Comparison of ENCODE assay signal across 8 mouse cellular contexts in the genomic region with DNA sequence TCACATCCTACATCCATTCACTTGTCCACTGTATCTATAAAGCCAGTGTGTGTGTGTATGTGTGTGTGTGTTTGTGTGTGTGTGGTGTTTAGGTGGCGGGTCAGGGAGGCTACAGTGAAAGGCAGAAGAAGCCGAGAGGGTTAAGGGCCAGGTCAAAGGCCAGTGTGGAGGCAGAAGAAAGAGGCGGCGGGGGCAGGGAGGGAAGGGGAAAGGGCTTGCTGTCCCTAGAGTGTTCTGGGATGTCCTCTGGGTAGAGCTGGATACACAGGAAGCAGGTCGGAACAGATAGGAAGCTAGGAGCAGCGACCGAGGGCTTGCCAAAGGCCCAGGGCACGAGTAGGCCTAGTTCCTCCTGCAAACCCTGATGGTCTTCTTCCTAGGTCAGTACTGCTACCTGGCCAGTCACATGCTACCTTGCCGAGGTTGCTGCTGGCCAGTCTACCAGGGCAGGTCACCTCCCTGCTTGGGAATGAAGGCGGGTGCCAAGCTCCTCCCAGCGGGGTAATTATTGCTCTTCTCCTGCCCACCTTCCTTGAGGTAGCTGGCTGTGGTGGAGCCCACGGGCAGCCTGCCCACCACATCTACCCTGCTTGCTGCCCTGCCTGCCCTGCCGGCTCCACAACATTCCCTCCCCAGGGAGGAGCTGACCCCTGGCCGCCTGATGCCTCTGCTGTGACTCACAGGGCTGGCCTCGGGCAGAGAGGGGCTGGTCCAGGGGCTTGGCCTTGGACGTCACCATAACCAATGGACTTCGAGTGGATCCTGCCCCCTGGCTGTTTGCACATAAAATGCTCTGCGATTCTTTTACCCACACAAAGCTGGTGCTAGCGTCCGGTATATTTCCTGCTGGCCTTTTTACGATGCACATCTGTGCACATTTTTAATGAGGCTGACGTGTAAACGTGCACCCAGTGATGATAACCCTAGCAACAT. TPM values are rescaled to one million over a fixed set of nuclear protein-coding genes. Genes with fewer than 3 reads are reported as not detected.
DNase-seq lines count a peak whose midpoint lies in the region; ATAC-seq and TF ChIP-seq lines count a peak whose summit lies in the region.

No protein-coding gene starts in this region.

- H3K9ac ChIP-seq in intestine, postnatal 0 days (ENCODE audit: low read depth, low read length) = no peak overlapping the region
- H3K9ac ChIP-seq in limb, embryonic 12.5 days (replicated peaks) = 0 out of 2 replicates have a peak overlapping the region, but pooled peaks have one; percentile 19
- H3K9ac ChIP-seq in midbrain, embryonic 12.5 days (replicated peaks) = 0 out of 2 replicates have a peak overlapping the region, but pooled peaks have one; percentile 11

- no peaks in the 10 kb centered on the region for H3K27me3 ChIP-seq in intestine, postnatal 0 days (replicated peaks; ENCODE audit: control insufficient read depth, insufficient read depth, low read length)
- H3K27me3 ChIP-seq in limb, embryonic 12.5 days = peaks cover 41% of the 10 kb centered on the region
- peaks cover 54% of the 10 kb centered on the region for H3K27me3 ChIP-seq in midbrain, embryonic 12.5 days
- H3K27me3 ChIP-seq in small intestine, adult 2 months (ENCODE audit: control insufficient read depth, insufficient read depth, low read length) = no peaks in the 10 kb centered on the region

- H3K27ac ChIP-seq in intestine, postnatal 0 days (ENCODE audit: low read depth, low read length) = peak overlapping the region; percentile 83
- peak overlapping the region; percentile 74 for H3K27ac ChIP-seq in limb, embryonic 12.5 days
- H3K27ac ChIP-seq in midbrain, embryonic 12.5 days (replicated peaks) = peak overlapping the region; percentile 25; the same call in 1 of the 2 replicates
- peak overlapping the region; percentile 80 for H3K27ac ChIP-seq in small intestine, adult 2 months (ENCODE audit: insufficient read depth, low read depth, low read length)

- H3K4me3 ChIP-seq in intestine, postnatal 0 days (ENCODE audit: low read depth, low read length) = 0 out of 2 replicates have a peak overlapping the region, but pooled peaks have one; percentile 9
- no peak overlapping the region for H3K4me3 ChIP-seq in limb, embryonic 12.5 days (replicated peaks)
- no peak overlapping the region for H3K4me3 ChIP-seq in midbrain, embryonic 12.5 days
- H3K4me3 ChIP-seq in small intestine, adult 2 months (ENCODE audit: low read depth, low read length) = peak overlapping the region; percentile 38

- H3K9me3 ChIP-seq in intestine, postnatal 0 days (ENCODE audit: control insufficient read depth) = no peaks in the 10 kb centered on the region
- no peaks in the 10 kb centered on the region for H3K9me3 ChIP-seq in limb, embryonic 12.5 days
- H3K9me3 ChIP-seq in midbrain, embryonic 12.5 days = 0 out of 2 replicates have a peak, but pooled peaks cover 4% of the 10 kb centered on the region

- TF ChIP-seq POLR2A in small intestine, adult 2 months (IDR thresholded peaks at IDR 0.05; ENCODE audit: low read depth, low read length) = no peak; the same call in 1 of the 2 replicates

- peak; percentile 89 for ATAC-seq in intestine, postnatal 0 days
- ATAC-seq in limb, embryonic 12.5 days (ENCODE audit: insufficient number of reproducible peaks, insufficient read depth, low FRiP score, low TSS enrichment, low read depth) = peak; percentile 18; the same call in 1 of the 2 replicates
- ATAC-seq in midbrain, embryonic 12.5 days (ENCODE audit: low FRiP score, low read depth) = no peak
- no peak for ATAC-seq in erythroblast, adult 5-6 weeks (replicated peaks; ENCODE audit: low FRiP score, poor library complexity, severe bottlenecking)

- TF ChIP-seq CTCF in intestine, postnatal 0 days (IDR thresholded peaks at IDR 0.05; ENCODE audit: low read depth) = peak; percentile 88
- peak; percentile 56; the same call in 1 of the 2 replicates for TF ChIP-seq CTCF in small intestine, adult 2 months (IDR thresholded peaks at IDR 0.05; ENCODE audit: extremely low read depth, insufficient read length, insufficient replicate concordance, low read depth, low read length)

- H3K4me2 ChIP-seq in intestine, postnatal 0 days (replicated peaks; ENCODE audit: low read depth) = peak overlapping the region; percentile 54
- peak overlapping the region; percentile 41 for H3K4me2 ChIP-seq in limb, embryonic 12.5 days
- H3K4me2 ChIP-seq in midbrain, embryonic 12.5 days (replicated peaks) = no peak overlapping the region

- H3K36me3 ChIP-seq in intestine, postnatal 0 days (ENCODE audit: control insufficient read depth, insufficient read depth) = no peaks in the 10 kb centered on the region
- no peaks in the 10 kb centered on the region for H3K36me3 ChIP-seq in limb, embryonic 12.5 days
- no peaks in the 10 kb centered on the region for H3K36me3 ChIP-seq in midbrain, embryonic 12.5 days
- no peaks in the 10 kb centered on the region for H3K36me3 ChIP-seq in small intestine, adult 2 months (ENCODE audit: control insufficient read depth, insufficient read depth, low read length)

- peaks cover 24% of the 10 kb centered on the region for H3K4me1 ChIP-seq in intestine, postnatal 0 days (replicated peaks; ENCODE audit: control insufficient read depth, insufficient read depth, low read length)
- peaks cover 57% of the 10 kb centered on the region for H3K4me1 ChIP-seq in limb, embryonic 12.5 days (replicated peaks)
- peaks cover 54% of the 10 kb centered on the region for H3K4me1 ChIP-seq in midbrain, embryonic 12.5 days
- peaks cover 37% of the 10 kb centered on the region for H3K4me1 ChIP-seq in small intestine, adult 2 months (ENCODE audit: control insufficient read depth, insufficient read depth, insufficient read length, low read length)

- peak; percentile 98 for DNase-seq in Muller cell, postnatal 12 days (ENCODE audit: inconsistent ontology term)
- DNase-seq in embryo, embryonic 11.5 days (ENCODE audit: low read depth, low spot score) = peak; percentile 51
- peak; percentile 99 for DNase-seq in heart, adult 11 months

- 22% methylated on average over 23 of the region's 23 CpGs for WGBS in intestine, postnatal 0 days
- WGBS in limb, embryonic 12.5 days = 22% methylated on average over 23 of the region's 23 CpGs
- 41% methylated on average over 23 of the region's 23 CpGs for WGBS in midbrain, embryonic 12.5 days
- WGBS in small intestine, adult 2 months = 17% methylated on average over 23 of the region's 23 CpGs

RNA-seq across cellular contexts. Expression of a gene that starts 40.2 kb away (rescaled TPM):
- polyA plus RNA-seq in intestine, postnatal 0 days (2015; fragmentation: Nextera tagmentation; extraction: Ambion mirVana) = 6.5 and 7.6 TPM in 2 replicates
- polyA plus RNA-seq in limb, embryonic 12.5 days (2016; fragmentation: Nextera tagmentation; extraction: Ambion mirVana) = 9.8 and 12.5 TPM in 2 replicates
- polyA plus RNA-seq in midbrain, embryonic 12.5 days (2016; fragmentation: Nextera tagmentation; extraction: Ambion mirVana) = 12.4 and 15.2 TPM in 2 replicates
- 4.2 and 7.6 TPM in 2 replicates for polyA plus RNA-seq in small intestine, adult 2 months (2012; rRNA removed)
- total RNA-seq in erythroblast, adult 5-6 weeks (2015; ENCODE audit: low replicate concordance) = 4.8 and 7.7 TPM in 2 replicates
- total RNA-seq in erythroblast, adult 5-6 weeks (2017; ENCODE audit: low replicate concordance) = 4.3 and 9.4 TPM in 2 replicates

Comparison
In these comparisons a context has a peak if more than half of its experiments do, and no peak if none do; other contexts are left out.
1. ATAC-seq: peak in intestine, postnatal 0 days (single experiment) and limb, embryonic 12.5 days (single experiment); none in midbrain, embryonic 12.5 days (single experiment) and erythroblast, adult 5-6 weeks (single experiment).
2. H3K27ac ChIP-seq: peak in every context shown above with its lines; median percentile 83 in intestine, postnatal 0 days; 80 in small intestine, adult 2 months; 74 in limb, embryonic 12.5 days; 25 in midbrain, embryonic 12.5 days.
3. H3K4me3 ChIP-seq: peak in intestine, postnatal 0 days (single experiment) and small intestine, adult 2 months (single experiment); none in limb, embryonic 12.5 days (single experiment) and midbrain, embryonic 12.5 days (single experiment).
4. Peak in every context shown above with its lines, with median percentiles within 50 percentile points of each other: DNase-seq.